Mouse (Mus musculus): Measurements from ENCODE around the gene Mplkip. TPM values are rescaled to one million over a fixed set of nuclear protein-coding genes. Genes with fewer than 3 reads are reported as not detected.

The Mplkip gene
- total RNA-seq (2022): 10 to 100 TPM; 19.8 to 27.5 (median 22.7) TPM

GRCm38 (mm10) chr13:17694911-17695699 is at the start of gene Mplkip, which contains the start of gene Sugct:
TSS of gene Mplkip (plus strand) at chr13:17695192.
TSS of gene Sugct (minus strand) at chr13:17695553.
- DNase-seq: peak; percentile 100

- no peak for DNase-seq
Observed at GRCm38 (mm10) chr13:17667380-17667779, 27.6 kb upstream of the Mplkip start.

- no peak for DNase-seq
Observed at GRCm38 (mm10) chr13:17671122-17671521, 23.9 kb upstream of the Mplkip start.

GRCm38 (mm10) chr13:17689461-17689860 is 5.5 kb upstream of the Mplkip start:
- no peak for DNase-seq

DNA sequence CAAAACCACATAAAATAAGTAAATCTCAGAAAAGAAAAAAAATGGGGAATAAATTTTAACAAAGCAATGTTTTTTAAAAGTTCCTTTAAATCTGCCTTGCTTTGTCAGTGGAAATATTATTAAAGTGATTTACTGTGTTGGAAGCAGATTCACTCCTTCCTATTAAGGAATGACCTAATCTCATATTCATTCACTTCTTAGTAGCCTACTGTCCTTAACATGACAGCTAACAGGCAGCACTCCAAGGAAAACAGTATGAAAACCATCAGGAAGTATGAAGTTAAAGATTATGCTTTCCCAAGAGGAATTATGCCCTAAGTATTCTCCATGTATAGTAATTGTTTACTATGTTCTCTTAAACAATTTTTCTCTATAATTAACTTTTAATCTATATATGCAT is 4.3 kb upstream of the Mplkip start:
- no peak for DNase-seq

DNA sequence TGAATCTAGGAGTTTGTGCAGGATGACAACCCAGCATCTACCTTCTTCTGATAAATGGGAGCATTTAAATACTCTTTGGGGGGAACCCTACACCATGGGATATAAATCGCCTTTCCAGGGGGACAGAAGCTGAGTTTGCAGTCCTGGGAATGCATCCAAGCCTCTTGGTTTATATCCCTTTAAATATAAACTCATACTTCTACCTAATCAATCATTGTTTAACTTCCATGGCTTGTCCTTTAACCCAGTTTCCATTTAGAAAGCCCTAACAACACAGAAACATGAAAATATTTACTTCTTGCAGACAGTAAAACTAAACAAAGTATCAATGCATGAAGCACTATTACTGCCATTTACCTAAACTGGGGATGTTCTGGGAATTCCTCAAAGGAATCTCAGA is 3.6 kb upstream of the Mplkip start:
- no peak for DNase-seq

GRCm38 (mm10) chr13:17693816-17694215 is 1.2 kb upstream of the Mplkip start:
- peak; percentile 7 for DNase-seq

- DNase-seq: no peak
Observed at GRCm38 (mm10) chr13:17694414-17694813, 578 bp upstream of the Mplkip start.

DNA sequence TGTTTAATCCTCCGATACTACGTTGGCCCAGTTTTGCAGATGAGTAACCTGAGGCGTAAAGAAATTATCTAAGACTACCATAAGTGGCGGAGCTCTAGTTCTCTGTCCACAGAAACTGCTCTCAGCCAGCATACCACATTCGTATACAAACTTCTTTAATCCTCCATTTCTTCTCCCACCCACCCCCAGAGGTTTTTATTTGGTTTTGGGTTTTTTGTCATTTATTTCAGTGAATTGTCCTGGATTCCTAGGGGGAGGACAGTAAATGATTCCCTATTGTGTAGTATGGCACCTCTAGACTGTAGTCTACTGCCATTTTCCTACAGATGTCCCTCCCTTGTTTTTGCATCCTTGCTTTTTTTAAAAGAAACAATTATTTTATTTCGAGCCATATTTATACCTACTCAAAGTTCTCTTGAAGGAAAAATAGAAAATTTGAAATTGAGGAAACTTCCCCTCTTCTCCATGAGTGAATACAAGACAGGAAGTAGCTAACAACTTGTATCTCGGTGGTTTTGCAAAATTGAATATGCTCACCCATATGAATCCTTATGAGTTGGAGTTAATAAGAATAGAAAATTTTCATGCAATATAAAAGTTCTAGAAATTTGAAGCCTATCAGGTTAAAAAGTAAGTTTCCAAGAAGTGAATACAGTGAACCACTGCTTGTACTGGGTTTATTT is 1.0 kb downstream of the Mplkip start:
- DNase-seq: no peak

DNA sequence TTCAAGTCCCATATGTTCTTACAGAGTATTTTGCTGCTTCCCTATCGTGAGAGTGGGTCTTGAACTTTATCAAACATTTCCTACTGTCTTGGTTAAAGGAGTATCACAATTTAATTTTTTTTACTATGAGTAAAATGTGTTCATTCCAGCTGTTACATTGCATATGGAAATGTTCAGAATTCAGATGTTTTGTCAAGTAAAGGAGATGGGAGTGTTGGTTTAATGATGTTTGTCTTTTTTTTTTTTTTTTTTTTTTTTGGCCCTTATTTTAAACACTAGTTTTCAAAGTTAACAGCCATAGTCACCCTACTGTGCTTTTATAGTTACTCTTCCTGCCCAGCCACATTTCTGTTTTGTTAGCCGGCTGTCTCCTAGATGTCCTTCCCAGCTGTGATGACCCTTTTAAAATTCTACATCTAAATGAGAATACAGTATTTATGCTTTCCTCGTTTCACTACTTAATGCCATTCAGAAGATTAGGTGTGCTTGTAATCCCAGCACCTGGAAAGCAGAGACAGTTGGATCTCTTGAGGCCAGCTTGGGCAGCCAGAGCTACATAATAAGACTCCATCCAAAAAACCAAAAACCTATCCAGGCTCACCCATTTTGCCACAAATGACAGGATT is 5.2 kb downstream of the Mplkip start:
- DNase-seq: no peak

DNA sequence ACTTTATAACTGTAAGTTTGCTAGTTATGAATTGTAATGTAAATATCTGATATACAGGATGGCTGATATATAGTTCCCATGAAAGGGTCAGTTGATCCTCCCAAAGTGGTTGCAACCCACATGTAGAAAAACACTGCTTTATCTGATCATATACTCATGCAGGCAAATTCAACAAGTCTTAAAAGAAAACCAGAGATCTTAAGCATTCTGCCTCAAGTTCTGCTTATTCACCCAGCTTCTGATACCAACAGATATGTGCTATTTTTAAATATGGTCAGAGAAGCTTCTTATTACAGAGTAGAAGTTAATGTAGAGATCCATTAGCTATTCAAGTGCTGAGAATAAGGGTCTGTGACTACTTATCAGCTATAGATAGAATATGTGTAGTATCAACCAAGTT is 6.3 kb downstream of the Mplkip start:
- DNase-seq: no peak

- DNase-seq: no peak
Observed at GRCm38 (mm10) chr13:17702311-17702710, 7.3 kb downstream of the Mplkip start.

DNA sequence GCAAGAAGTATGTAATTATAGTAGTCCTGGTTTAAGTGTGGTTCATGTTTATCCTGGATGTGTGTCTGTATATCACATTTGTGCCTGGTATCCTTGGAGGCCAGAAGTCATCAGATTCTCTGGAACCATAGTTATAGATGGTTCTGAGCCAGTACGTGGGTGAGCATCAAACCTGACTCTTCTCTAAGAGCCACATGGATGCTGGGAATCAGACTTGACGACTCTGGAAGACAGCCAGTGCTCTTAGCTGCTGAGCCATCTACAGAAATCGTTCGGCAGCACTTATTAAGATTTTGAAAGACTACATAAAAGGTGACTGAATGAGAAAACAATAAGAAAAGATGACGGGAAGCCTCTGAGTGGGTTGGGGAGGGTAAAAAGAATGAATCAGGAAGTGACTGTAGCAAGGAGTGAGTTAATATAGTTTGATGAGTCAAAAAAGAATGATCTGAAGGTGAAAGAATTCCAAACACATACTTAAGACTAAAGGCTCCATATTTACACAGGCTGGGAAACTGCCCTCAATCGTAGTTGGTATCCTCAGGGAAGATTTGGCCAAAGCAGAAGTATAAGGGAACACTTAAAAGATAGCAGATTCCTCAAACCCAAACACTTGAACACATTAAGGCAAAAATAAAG is 10.3 kb downstream of the Mplkip start:
- DNase-seq: no peak

- DNase-seq: no peak
Observed at GRCm38 (mm10) chr13:17708784-17709311, 13.9 kb downstream of the Mplkip start.

DNA sequence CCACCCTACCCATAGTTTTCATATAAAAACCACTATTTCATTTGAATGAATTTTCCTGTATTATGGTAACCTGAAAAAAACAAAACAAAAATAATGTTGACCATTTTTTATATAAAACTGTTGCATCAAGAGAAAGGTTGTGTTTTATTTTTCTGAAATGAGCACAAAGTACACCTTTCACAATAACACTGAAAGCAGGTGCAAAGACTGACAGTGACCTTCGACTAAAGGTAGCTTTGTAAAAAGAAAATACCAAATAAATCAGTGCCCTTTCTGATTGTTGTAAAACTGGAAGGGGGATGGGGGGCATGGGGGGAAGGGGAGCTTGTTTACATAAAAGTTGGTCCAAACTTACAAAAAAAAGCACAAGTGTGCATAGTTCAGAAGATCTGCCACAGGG is 22.4 kb downstream of the Mplkip start:
- no peak for DNase-seq

DNA sequence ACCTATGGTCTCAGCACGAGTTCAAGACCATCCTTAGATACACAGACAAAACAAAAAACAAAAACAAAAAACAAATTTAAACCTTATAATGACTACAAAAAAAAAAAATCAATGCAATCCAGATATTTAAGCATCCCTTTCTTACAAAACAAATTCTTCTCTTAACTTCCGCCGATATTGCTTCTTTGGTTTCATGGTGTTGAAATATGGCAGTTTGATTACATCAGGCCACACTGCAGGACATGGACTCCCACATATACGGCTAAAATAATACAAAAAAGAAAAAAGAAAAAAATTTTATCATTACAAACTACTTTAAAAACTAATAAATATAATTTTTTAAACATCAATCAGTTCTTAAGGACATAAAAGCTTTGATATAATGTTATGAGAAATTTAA is 32.9 kb downstream of the Mplkip start:
- DNase-seq: no peak

DNA sequence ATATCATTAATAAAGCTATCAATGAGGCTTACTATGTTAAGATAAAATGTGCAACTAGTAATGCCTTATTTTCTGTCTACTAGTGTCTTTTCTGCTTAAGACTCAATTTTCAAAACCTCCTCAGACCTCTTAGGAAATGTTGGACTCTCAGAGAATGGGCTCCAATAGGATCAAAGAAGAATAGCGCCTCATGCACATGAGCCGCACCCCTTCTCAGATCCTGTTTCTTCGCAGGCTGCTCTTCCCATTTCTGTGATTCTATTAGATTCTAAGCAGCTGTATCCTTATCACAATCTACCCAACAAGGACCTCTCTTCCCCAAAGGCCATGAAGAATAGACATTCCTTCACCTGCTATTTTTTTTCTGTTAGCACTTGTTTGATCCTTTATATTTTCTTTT is 33.8 kb downstream of the Mplkip start:
- no peak for DNase-seq

Small RNA genes within 50 kb of the gene (microRNA-seq; reads per million reads assigned to microRNA genes)
- gene Mir466i: 0 reads per million in 2 experiments

Other genes with a start within 250 kb of the Mplkip start
- gene Sugct, start 361 bp downstream of the Mplkip start, total RNA-seq (2022): 10 to 100 TPM in 2 of 4 experiments, 1 to 10 TPM in 2; 5.8 to 11.2 (median 8.4) TPM
- 10 to 100 TPM; 50.4 to 69.5 (median 60.4) TPM for gene Cdk13, start 109.9 kb downstream of the Mplkip start, total RNA-seq (2022)
- 10 to 100 TPM; 52.3 to 61.4 (median 58.1) TPM for gene Rala, start 249.0 kb downstream of the Mplkip start, total RNA-seq (2022)